Mouse (Mus musculus): ENCODE data around the gene Tsc22d4. TPM values are rescaled to one million over a fixed set of nuclear protein-coding genes. Genes with fewer than 3 reads are reported as not detected.

Gene Tsc22d4
- polyA plus RNA-seq, 1 experiment: 133 TPM

- H3K4me3 ChIP-seq (ENCODE audit: extremely low read depth, insufficient read depth, insufficient read length): peak within 1 kb of the TSS; percentile 70
- peak within 1 kb of the TSS; percentile 47; the same call in 1 of the 2 replicates for H3K27ac ChIP-seq (ENCODE audit: insufficient read depth, low read length)
- no peaks in the 10 kb centered on the region for H3K36me3 ChIP-seq (ENCODE audit: control insufficient read depth, insufficient read depth, low read length)
- TF ChIP-seq CTCF (IDR thresholded peaks at IDR 0.05; ENCODE audit: extremely low read depth, insufficient read depth, insufficient read length, insufficient replicate concordance) (peak; percentile 59), POLR2A (IDR thresholded peaks at IDR 0.05; ENCODE audit: low read depth, low read length) (no peak)
- peaks cover 7% of the 10 kb centered on the region; the same call in 1 of the 2 replicates for H3K4me1 ChIP-seq (ENCODE audit: control insufficient read depth, insufficient read depth, insufficient read length)
- under 1% methylated on average over 70 of the region's 71 CpGs for WGBS
- H3K27me3 ChIP-seq (ENCODE audit: control insufficient read depth, insufficient read depth, low read length): no peaks in the 10 kb centered on the region; the same call in 1 of the 2 replicates
- DNase-seq (ENCODE audit: low read depth in 1 of 2, low spot score in 2 of 2): peak in 1 of 2 experiments; percentile 70
These were observed 4.3 kb upstream of the Tsc22d4 start, which contains the start of gene Nyap1 for GRCm38 (mm10) chr5:137741023-137741931. TSS of gene Nyap1 (minus strand) at chr5:137741607.

DNA sequence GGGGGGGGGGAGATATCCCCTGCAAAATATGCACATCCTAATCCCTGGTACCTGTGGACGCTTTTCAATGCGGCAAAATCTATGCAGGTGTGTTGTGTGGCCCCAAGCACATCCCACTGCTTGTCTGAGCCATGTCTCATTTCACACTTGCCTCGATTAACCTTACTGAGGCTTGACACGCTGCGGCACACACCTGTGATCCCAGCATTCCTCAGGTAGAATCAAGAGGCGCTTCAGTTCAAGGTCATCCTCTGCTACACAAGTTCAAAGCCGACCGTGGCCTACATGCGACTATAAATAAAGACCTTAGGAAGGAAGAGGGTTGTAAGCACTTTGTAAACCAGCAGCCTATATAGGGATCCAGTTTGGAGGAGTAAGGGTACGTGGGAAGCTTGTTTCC lies 3.5 kb upstream of the Tsc22d4 start:
- TF ChIP-seq POLR2A (IDR thresholded peaks at IDR 0.05; ENCODE audit: low read depth, low read length) (no peak), CTCF (IDR thresholded peaks at IDR 0.05; ENCODE audit: extremely low read depth, insufficient read depth, insufficient read length, insufficient replicate concordance) (no peak)
- no peaks in the 10 kb centered on the region; the same call in 1 of the 2 replicates for H3K27me3 ChIP-seq (ENCODE audit: control insufficient read depth, insufficient read depth, low read length)
- 56% methylated on average over 10 of the region's 10 CpGs for WGBS
- no peak overlapping the region for H3K27ac ChIP-seq (ENCODE audit: insufficient read depth, low read length)
- peaks cover 7% of the 10 kb centered on the region; the same call in 1 of the 2 replicates for H3K4me1 ChIP-seq (ENCODE audit: control insufficient read depth, insufficient read depth, insufficient read length)
- no peaks in the 10 kb centered on the region for H3K36me3 ChIP-seq (ENCODE audit: control insufficient read depth, insufficient read depth, low read length)
- no peak for DNase-seq (ENCODE audit: low read depth in 1 of 2, low spot score in 2 of 2)
- no peak overlapping the region for H3K4me3 ChIP-seq (ENCODE audit: extremely low read depth, insufficient read depth, insufficient read length)

DNA sequence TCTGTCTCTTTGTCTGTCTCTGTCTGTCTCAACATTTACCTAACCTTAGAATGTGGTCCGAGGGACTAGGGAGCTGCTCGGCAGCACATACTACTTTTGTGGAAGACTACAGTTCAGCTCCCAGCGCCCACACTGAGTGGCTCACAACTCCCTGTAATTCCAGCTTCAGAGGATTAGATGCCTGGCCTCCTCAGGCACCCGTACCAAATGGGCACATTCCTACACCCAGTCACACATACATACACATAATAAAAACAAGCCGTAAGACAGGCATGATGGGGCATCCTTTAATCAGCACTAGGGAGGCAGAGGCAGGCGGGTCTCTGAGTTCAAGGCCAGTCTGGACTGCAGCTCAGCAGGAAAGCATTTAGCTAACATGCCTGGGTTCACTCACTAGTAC lies 2.7 kb upstream of the Tsc22d4 start:
- Histone ChIP-seq H3K27me3 (ENCODE audit: control insufficient read depth, insufficient read depth, low read length) (no peaks in the 10 kb centered on the region; the same call in 1 of the 2 replicates), H3K27ac (ENCODE audit: insufficient read depth, low read length) (no peak overlapping the region), H3K4me3 (ENCODE audit: extremely low read depth, insufficient read depth, insufficient read length) (no peak overlapping the region), H3K36me3 (ENCODE audit: control insufficient read depth, insufficient read depth, low read length) (no peaks in the 10 kb centered on the region; the same call in 1 of the 2 replicates), H3K4me1 (ENCODE audit: control insufficient read depth, insufficient read depth, insufficient read length) (peaks cover 7% of the 10 kb centered on the region)
- TF ChIP-seq CTCF (IDR thresholded peaks at IDR 0.05; ENCODE audit: extremely low read depth, insufficient read depth, insufficient read length, insufficient replicate concordance) (no peak), POLR2A (IDR thresholded peaks at IDR 0.05; ENCODE audit: low read depth, low read length) (no peak)
- WGBS: 96% methylated on average over 6 of the region's 6 CpGs
- no peak for DNase-seq (ENCODE audit: low read depth in 1 of 2, low spot score in 2 of 2)

DNA sequence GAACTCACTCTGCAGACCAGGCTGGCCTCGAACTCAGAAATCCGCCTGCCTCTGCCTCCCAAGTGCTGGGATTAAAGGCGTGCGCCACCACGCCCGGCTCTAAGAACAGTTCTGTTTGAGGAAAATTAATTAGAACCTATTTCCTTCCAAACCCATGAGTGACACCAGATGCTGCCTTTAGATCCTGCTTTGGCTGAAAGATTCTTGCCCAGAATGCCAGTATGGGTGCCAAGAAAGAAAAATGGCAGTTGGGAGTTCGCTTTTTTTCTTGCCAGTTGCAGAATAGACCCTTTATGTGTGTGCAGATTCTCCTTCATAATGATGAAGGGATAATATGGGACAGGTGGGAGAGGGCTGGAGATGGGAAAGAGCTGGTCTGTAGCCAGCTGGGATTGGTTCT lies 1.3 kb upstream of the Tsc22d4 start:
- TF ChIP-seq POLR2A (IDR thresholded peaks at IDR 0.05; ENCODE audit: low read depth, low read length) (no peak), CTCF (IDR thresholded peaks at IDR 0.05; ENCODE audit: extremely low read depth, insufficient read depth, insufficient read length, insufficient replicate concordance) (no peak)

GRCm38 (mm10) chr5:137746282-137746850 lies 836 bp downstream of the Tsc22d4 start:
- Histone ChIP-seq H3K27me3 (ENCODE audit: control insufficient read depth, insufficient read depth, low read length) (no peaks in the 10 kb centered on the region; the same call in 1 of the 2 replicates), H3K4me3 (ENCODE audit: extremely low read depth, insufficient read depth, insufficient read length) (peak overlapping the region; percentile 90), H3K4me1 (ENCODE audit: control insufficient read depth, insufficient read depth, insufficient read length) (peaks cover 17% of the 10 kb centered on the region), H3K36me3 (ENCODE audit: control insufficient read depth, insufficient read depth, low read length) (peaks cover 5% of the 10 kb centered on the region), H3K27ac (ENCODE audit: insufficient read depth, low read length) (peak overlapping the region; percentile 99)
- under 1% methylated on average over 20 of the region's 20 CpGs for WGBS
- TF ChIP-seq POLR2A (IDR thresholded peaks at IDR 0.05; ENCODE audit: low read depth, low read length) (no peak), CTCF (IDR thresholded peaks at IDR 0.05; ENCODE audit: extremely low read depth, insufficient read depth, insufficient read length, insufficient replicate concordance) (no peak)
- DNase-seq (ENCODE audit: low read depth in 1 of 2, low spot score in 2 of 2): peak in 1 of 2 experiments; percentile 65

More for the DNA sequence above, 1.3 kb upstream of the Tsc22d4 start:
- DNase-seq (ENCODE audit: low read depth in 1 of 2, low spot score in 2 of 2): no peak
- Histone ChIP-seq H3K36me3 (ENCODE audit: control insufficient read depth, insufficient read depth, low read length) (no peaks in the 10 kb centered on the region; the same call in 1 of the 2 replicates), H3K27me3 (ENCODE audit: control insufficient read depth, insufficient read depth, low read length) (no peaks in the 10 kb centered on the region; the same call in 1 of the 2 replicates), H3K4me3 (ENCODE audit: extremely low read depth, insufficient read depth, insufficient read length) (no peak overlapping the region), H3K27ac (ENCODE audit: insufficient read depth, low read length) (no peak overlapping the region), H3K4me1 (ENCODE audit: control insufficient read depth, insufficient read depth, insufficient read length) (peaks cover 13% of the 10 kb centered on the region)
- WGBS: 88% methylated on average over 7 of the region's 7 CpGs

- peak overlapping the region; percentile 90 for H3K4me3 ChIP-seq (ENCODE audit: extremely low read depth, insufficient read depth, insufficient read length)
- under 1% methylated on average over 16 of the region's 16 CpGs for WGBS
- DNase-seq (ENCODE audit: low read depth in 1 of 2, low spot score in 2 of 2): peak in 1 of 2 experiments; percentile 30
These were observed 1.4 kb downstream of the Tsc22d4 start for GRCm38 (mm10) chr5:137746851-137747325.

More at GRCm38 (mm10) chr5:137746851-137747325, 1.4 kb downstream of the Tsc22d4 start:
- Histone ChIP-seq H3K4me1 (ENCODE audit: control insufficient read depth, insufficient read depth, insufficient read length) (peaks cover 12% of the 10 kb centered on the region; the same call in 1 of the 2 replicates), H3K27me3 (ENCODE audit: control insufficient read depth, insufficient read depth, low read length) (no peaks in the 10 kb centered on the region), H3K36me3 (ENCODE audit: control insufficient read depth, insufficient read depth, low read length) (peaks cover 7% of the 10 kb centered on the region), H3K27ac (ENCODE audit: insufficient read depth, low read length) (peak overlapping the region; percentile 99)
- no peak for TF ChIP-seq POLR2A (IDR thresholded peaks at IDR 0.05; ENCODE audit: low read depth, low read length)
- TF ChIP-seq CTCF (IDR thresholded peaks at IDR 0.05; ENCODE audit: extremely low read depth, insufficient read depth, insufficient read length, insufficient replicate concordance): no peak

All from spleen, adult 2 months (tissue).